Mouse (Mus musculus) ES-E14 (cell line): Measurements from ENCODE around the gene Suz12. TPM values are rescaled to one million over a fixed set of nuclear protein-coding genes. Genes with fewer than 3 reads are reported as not detected.

ENCODE experiments used
- DNase-seq: peaks from one replicate; pipeline ENCODE4 v3.0.0-alpha.2; 2013; ENCODE audit warnings: low read depth, low spot score
- H3K27ac ChIP-seq: 2 replicates; pipeline ENCODE4 v1.5.1; 2012; ENCODE audit warnings: low read depth, mild to moderate bottlenecking, low read length, moderate library complexity, mixed read lengths; ENCODE audit not compliant: poor library complexity, insufficient read depth, severe bottlenecking
- H3K36me3 ChIP-seq: 2 replicates; pipeline ENCODE4 v1.6.1; 2012; ENCODE audit warnings: mild to moderate bottlenecking, low read length, moderate library complexity, mixed read lengths; ENCODE audit not compliant: control insufficient read depth, poor library complexity, insufficient read depth, severe bottlenecking
- H3K4me1 ChIP-seq, 2 experiments: fragments of 150-350 bp in 1 of 2; sonication (generic) in 1 of 2; 2 replicates each; pipeline ENCODE4 v1.6.1; 2012; ENCODE audit warnings: low read length in 2 of 2, mild to moderate bottlenecking in 1 of 2, mixed read lengths in 1 of 2; ENCODE audit not compliant: control insufficient read depth in 2 of 2, insufficient read depth in 2 of 2, poor library complexity in 1 of 2
- H3K4me3 ChIP-seq, 2 experiments: fragments of 150-350 bp in 1 of 2; sonication (generic) in 1 of 2; 2 replicates each; pipeline ENCODE4 v1.5.1; 2012; ENCODE audit warnings: low read length in 2 of 2, low read depth in 1 of 2, mild to moderate bottlenecking in 1 of 2, mixed read lengths in 1 of 2; ENCODE audit not compliant: insufficient read depth in 1 of 2, poor library complexity in 1 of 2, severe bottlenecking in 1 of 2
- H3K9ac ChIP-seq: 2 replicates; pipeline ENCODE4 v1.6.1; 2012; ENCODE audit warnings: low read depth, mild to moderate bottlenecking, low read length, mixed read lengths; ENCODE audit not compliant: poor library complexity, insufficient read depth, severe bottlenecking
- H3K9me3 ChIP-seq: fragments of 150-350 bp; sonication (generic); 2 replicates; pipeline ENCODE4 v1.6.1; 2012; ENCODE audit warnings: low read depth, mild to moderate bottlenecking, low read length; ENCODE audit not compliant: control insufficient read depth, insufficient read depth
- CHD2 ChIP-seq: IDR thresholded peaks from 2 replicates; pipeline ENCODE4 v1.6.1; 2014; ENCODE audit warnings: mild to moderate bottlenecking, low read depth, low read length, inconsistent platforms
- HCFC1 ChIP-seq: IDR thresholded peaks from 2 replicates; pipeline ENCODE4 v1.6.1; 2012; ENCODE audit warnings: low read length, inconsistent platforms, borderline replicate concordance; ENCODE audit not compliant: insufficient read depth
- MAFK ChIP-seq: IDR thresholded peaks from 2 replicates; pipeline ENCODE4 v1.6.1; 2014; ENCODE audit warnings: mild to moderate bottlenecking, low read depth, low read length, inconsistent platforms; ENCODE audit not compliant: insufficient read depth
- ZC3H11A ChIP-seq: IDR thresholded peaks from 2 replicates; pipeline ENCODE4 v1.6.1; 2012; ENCODE audit warnings: low read depth, mild to moderate bottlenecking, inconsistent platforms, low read length, borderline replicate concordance
- ZNF384 ChIP-seq: IDR thresholded peaks from 2 replicates; pipeline ENCODE4 v1.6.1; 2012; ENCODE audit warnings: low read depth, low read length, inconsistent platforms
- in situ Hi-C, 2 experiments: fragments of 600-800 bp; cut with MboI; formaldehyde crosslinking; loops; one replicate each; pipeline ENCODE4 v1.15.1; 2025; ENCODE audit warnings: low sequenced_read_pairs in 2 of 2, inconsistent platforms in 1 of 2; ENCODE audit not compliant: unreplicated experiment in 2 of 2
- total RNA-seq: library from RNA; depleted of rRNA; stranded (reverse); fragments of 300-350 nt; gene quantifications from 2 replicates; pipeline ENCODE4 v1.2.3, GENCODE M21; 2012; rRNA removed

Gene Suz12
- 56.0 and 93.2 TPM in 2 replicates for total RNA-seq

GRCm38 (mm10) chr11:79992592-79993355 lies at the start of gene Suz12:
TSS of gene Suz12 (plus strand) at chr11:79993106.
- TF ChIP-seq ZNF384 (peak; percentile 85), HCFC1 (peak; percentile 12; the same call in 1 of the 2 replicates), ZC3H11A (no peak)
- peak within 1 kb of the TSS; percentile 99 for H3K9ac ChIP-seq
- H3K27ac ChIP-seq: peak within 1 kb of the TSS; percentile 99
- peaks cover 2 to 11% of the 10 kb centered on the region in 2 experiments; a peak in 2 of 4 replicates for H3K4me1 ChIP-seq
- in situ Hi-C loops: no loop called here
- H3K4me3 ChIP-seq: peak within 1 kb of the TSS; percentile 77 to 98
- peaks cover 2% of the 10 kb centered on the region; the same call in 1 of the 2 replicates for H3K36me3 ChIP-seq
- DNase-seq: peak; percentile 92
- no peaks in the 10 kb centered on the region for H3K9me3 ChIP-seq

- peaks cover 0 to 2% of the 10 kb centered on the region in 2 experiments; a peak in 1 of 4 replicates for H3K4me1 ChIP-seq
- H3K4me3 ChIP-seq: no peak overlapping the region
- peaks cover 48% of the 10 kb centered on the region for H3K36me3 ChIP-seq
- H3K9ac ChIP-seq: no peak overlapping the region
- TF ChIP-seq ZNF384 (no peak), MAFK (no peak), ZC3H11A (no peak), HCFC1 (no peak), CHD2 (no peak)
- in situ Hi-C loops: no loop called here
- no peak for DNase-seq
- no peak overlapping the region for H3K27ac ChIP-seq
- H3K9me3 ChIP-seq: no peaks in the 10 kb centered on the region
Observed at GRCm38 (mm10) chr11:79943136-79943535, 49.8 kb upstream of the Suz12 start.

GRCm38 (mm10) chr11:79943601-79944000 lies 49.3 kb upstream of the Suz12 start:
- Histone ChIP-seq H3K9me3 (no peaks in the 10 kb centered on the region), H3K4me3 (no peak overlapping the region), H3K36me3 (peaks cover 47% of the 10 kb centered on the region), H3K27ac (no peak overlapping the region), H3K9ac (no peak overlapping the region), H3K4me1 (peaks cover 0 to 2% of the 10 kb centered on the region in 2 experiments; a peak in 1 of 4 replicates)
- no peak for DNase-seq
- in situ Hi-C loops: no loop called here
- TF ChIP-seq HCFC1 (no peak), ZNF384 (no peak), MAFK (no peak), CHD2 (no peak), ZC3H11A (no peak)

GRCm38 (mm10) chr11:79947265-79947664 lies 45.6 kb upstream of the Suz12 start:
- no peak for TF ChIP-seq ZNF384
- no peak for TF ChIP-seq HCFC1
- TF ChIP-seq CHD2: no peak
- no peak for TF ChIP-seq MAFK
- TF ChIP-seq ZC3H11A: no peak
- no peak overlapping the region for H3K4me3 ChIP-seq
- no peak for DNase-seq
- H3K4me1 ChIP-seq: peaks cover 0 to 2% of the 10 kb centered on the region in 2 experiments; a peak in 1 of 4 replicates
- in situ Hi-C loops: no loop called here
- H3K9ac ChIP-seq: no peak overlapping the region
- no peaks in the 10 kb centered on the region for H3K9me3 ChIP-seq
- peaks cover 51% of the 10 kb centered on the region for H3K36me3 ChIP-seq
- no peak overlapping the region for H3K27ac ChIP-seq
